ENCODE assay signal across 21 mouse cellular contexts in genomic region chr5:21936627-21937026, GRCm38 (mm10).
"Had no signal": no experiment of that assay in that cellular context is flagged by ENCODE, and none has a peak within 500 bp of the region (broad histone marks: within the 10 kb centered on the region; RNA-seq: fewer than 3 reads in every experiment).

No protein-coding gene starts in this region.

- H3K27ac ChIP-seq: kidney, embryonic 15.5 days; left cerebral cortex, adult 2 months; limb, embryonic 12.5 days; limb, embryonic 15.5 days; liver, embryonic 14.5 days; macrophage; midbrain, embryonic 13.5 days; stomach, embryonic 15.5 days had no signal

- H3K9ac ChIP-seq: kidney, embryonic 15.5 days; limb, embryonic 12.5 days; limb, embryonic 15.5 days; liver, embryonic 14.5 days; liver, postnatal 0 days; lung, embryonic 14.5 days; midbrain, embryonic 13.5 days; stomach, embryonic 15.5 days had no signal

- H3K4me1 ChIP-seq: kidney, embryonic 15.5 days; stomach, embryonic 15.5 days had no signal

- H3K4me2 ChIP-seq: kidney, embryonic 15.5 days; limb, embryonic 12.5 days; limb, embryonic 15.5 days; liver, embryonic 11.5 days; lung, embryonic 14.5 days; midbrain, embryonic 13.5 days; stomach, embryonic 15.5 days had no signal

- H3K4me3 ChIP-seq: kidney, embryonic 15.5 days; left cerebral cortex, adult 2 months; limb, embryonic 12.5 days; limb, embryonic 15.5 days; midbrain, embryonic 13.5 days; stomach, embryonic 15.5 days had no signal

- H3K36me3 ChIP-seq: kidney, embryonic 15.5 days; limb, embryonic 12.5 days; limb, embryonic 15.5 days; midbrain, embryonic 13.5 days; stomach, embryonic 15.5 days had no signal

- ATAC-seq: liver, postnatal 0 days; midbrain, embryonic 13.5 days; midbrain, embryonic 16.5 days had no signal

- H3K27me3 ChIP-seq: kidney, embryonic 15.5 days; limb, embryonic 12.5 days; midbrain, embryonic 13.5 days; stomach, embryonic 15.5 days had no signal

- DNase-seq: kidney, adult 11 months; kidney, adult 8-10 months; kidney, postnatal 10 days; kidney, postnatal 36 days; layer of hippocampus, postnatal 36 days; liver, postnatal 0 days; lung, embryonic 14.5 days; right cerebral cortex, adult 18-20 months; right cerebral cortex, postnatal 14 days; spleen, adult 18-20 months; thymus, postnatal 25 days had no signal

- H3K9me3 ChIP-seq: kidney, embryonic 15.5 days; limb, embryonic 12.5 days; limb, embryonic 15.5 days; midbrain, embryonic 13.5 days; stomach, embryonic 15.5 days had no signal
